Mouse (Mus musculus): ENCODE measurements at regions not wholly inside any gene's neighbourhood (a gene's known extent, or its start where the extent isn't known, plus 50 kb on each side); places are given as distances from the start of the nearest gene placed in this dataset.

DNA sequence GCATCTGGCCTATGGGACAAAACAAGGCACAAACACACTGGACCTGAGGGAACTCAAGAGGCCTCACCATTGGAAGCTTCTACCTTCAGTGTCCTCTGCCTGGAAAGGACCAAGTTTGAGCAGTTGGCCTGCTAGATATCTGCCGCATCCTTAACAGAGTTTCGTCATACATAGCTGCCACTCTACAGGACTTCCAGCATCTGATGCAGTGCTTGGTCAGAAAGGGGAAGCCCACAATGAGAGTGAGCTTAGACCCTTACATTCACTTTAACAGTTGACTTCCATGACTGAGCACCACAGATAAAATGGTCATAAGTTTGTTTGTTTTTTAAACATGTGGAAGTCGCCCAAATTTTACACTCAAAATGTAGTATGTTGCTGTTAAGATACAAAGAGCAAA lies 215.9 kb upstream of the Runx1 start:
- no peak for TF ChIP-seq POLR2A (IDR thresholded peaks at IDR 0.05; ENCODE audit: low read depth, low read length)
- TF ChIP-seq CTCF (conservative IDR thresholded peaks at IDR 0.05; ENCODE audit: insufficient read depth, insufficient read length, low read depth, low read length), result no peak

Measured in kidney, adult 2 months (tissue).